Mouse (Mus musculus) layer of hippocampus, postnatal 25 days (tissue): ENCODE data around the gene Adamts16. TPM values are rescaled to one million over a fixed set of nuclear protein-coding genes. Genes with fewer than 3 reads are reported as not detected.

ENCODE experiments used
- DNase-seq, 2 experiments: peaks; one replicate each; pipeline ENCODE4 v3.0.0; 2022; ENCODE audit warnings: mixed read lengths in 2 of 2, low spot score in 1 of 2; ENCODE audit errors: extremely low spot score in 1 of 2
- total RNA-seq, 2 experiments: library from RNA; stranded (reverse); gene quantifications; 2 replicates each; pipeline ENCODE4 v1.2.3; 2021

Gene Adamts16
- total RNA-seq, 2 experiments from 2014 or later, result 1.5 to 2.5 TPM

DNA sequence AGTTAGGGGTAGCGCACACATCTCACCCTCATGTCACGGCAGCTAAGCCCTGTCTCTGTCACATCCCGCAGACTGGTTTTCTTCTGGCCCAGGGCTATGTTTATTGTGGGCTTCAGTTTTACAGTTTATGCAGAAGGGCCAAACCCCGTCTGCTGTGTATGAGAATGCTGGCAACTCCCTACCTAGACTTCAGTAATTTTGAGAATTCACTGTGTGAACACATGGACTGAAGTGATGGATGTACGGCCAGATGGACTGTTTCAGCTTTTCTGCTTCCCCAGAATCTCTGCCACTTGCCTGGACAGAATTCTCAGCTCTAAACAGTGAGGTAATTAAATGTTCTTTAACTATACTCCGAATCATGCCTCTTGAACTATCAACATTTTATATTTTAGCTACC, 70.5 kb downstream of the Adamts16 start:
- no peak for DNase-seq

DNA sequence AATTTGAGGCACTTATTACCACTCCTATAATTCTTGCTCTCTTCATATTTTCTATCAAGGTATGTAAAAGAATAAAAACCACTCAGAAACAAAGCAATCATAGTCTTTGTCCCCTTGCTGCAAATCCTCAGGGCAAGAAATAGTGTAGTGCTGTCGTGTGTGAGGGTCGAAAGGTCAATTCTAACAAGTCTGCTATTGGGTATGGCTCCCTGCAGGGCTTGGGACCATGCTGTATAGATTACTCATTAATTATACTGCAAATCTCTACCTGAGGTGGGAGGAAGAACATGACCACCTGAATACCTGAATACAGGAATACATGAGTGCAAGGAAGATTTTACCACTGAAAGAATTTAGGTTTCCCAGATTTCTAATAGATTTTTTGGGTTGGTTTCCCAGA, 72.5 kb downstream of the Adamts16 start:
- no peak for DNase-seq

DNA sequence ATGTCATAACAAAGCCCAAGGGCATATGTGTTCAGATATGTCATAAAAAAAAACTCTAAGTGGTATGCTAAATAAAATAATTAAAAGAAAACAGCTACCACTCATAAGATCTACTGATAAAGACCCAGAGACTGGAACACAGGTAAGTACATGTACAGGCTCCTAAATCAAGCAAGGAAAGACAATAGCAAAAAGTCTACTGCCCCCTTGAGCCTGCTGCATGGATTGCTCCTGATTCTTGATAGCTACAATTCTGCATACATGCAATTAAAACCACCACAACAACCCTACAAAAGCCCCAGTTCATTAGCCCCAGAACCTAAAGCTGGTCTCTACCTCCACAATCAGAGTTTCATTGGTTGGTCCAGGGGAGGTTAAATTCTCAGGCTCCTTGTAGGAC, 74.1 kb downstream of the Adamts16 start:
- peak in 1 of 2 experiments; percentile 39 for DNase-seq

DNA sequence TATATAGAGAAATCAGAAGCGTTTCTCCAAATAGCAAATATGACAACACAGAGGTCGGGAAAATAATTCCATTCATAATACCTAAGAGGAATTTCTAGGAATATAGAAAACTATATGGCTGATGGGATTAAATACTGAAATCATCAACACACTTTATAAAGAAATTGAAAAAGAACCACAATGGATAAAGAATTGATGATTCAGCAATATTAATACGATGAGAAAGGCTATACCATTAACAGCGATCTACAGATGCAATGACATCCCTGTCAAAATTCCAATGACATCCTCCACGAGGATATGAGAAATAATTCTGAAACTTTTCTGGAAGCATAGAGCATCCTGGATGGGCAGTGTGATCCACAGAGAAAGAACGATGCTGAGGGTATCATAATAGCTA, 76.9 kb downstream of the Adamts16 start:
- DNase-seq, result no peak

DNA sequence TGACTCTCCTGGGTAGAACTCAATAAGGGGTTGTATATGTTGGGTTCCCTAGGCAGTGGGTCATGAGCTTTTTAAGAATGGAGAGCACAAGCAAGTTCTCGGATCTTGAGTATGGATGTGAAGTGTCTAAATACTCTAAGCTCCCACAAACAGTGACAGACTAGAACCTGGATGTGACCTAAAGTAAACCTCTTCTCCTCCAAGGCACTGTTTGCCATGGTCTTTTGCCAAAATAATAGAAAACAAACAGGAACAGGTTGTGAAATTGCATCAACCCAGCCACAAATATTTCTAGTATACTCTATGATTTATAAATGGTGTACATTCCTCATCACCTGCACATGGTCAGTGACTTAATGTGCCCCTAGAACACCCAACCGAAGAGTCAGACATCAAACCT, 79.0 kb downstream of the Adamts16 start:
- DNase-seq, result no peak

DNA sequence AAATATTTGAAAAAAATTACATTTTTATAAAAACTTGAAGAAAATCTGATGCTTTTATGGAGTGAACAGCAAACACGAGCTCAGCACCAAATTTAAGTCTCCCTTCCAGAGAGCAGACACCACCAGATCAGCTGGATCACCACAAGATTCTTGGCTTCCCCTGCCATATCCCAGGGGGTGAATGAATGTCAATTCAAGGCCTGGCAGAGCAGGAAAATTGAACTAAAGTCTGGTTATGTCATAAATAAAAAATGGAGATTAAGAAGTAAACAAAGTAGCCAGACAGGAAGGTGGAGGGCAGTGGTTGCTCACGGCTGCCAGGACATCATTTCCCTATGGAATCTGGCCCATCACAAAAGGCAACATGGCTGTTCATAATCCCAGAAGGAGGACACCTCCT, 80.3 kb downstream of the Adamts16 start:
- no peak for DNase-seq

DNA sequence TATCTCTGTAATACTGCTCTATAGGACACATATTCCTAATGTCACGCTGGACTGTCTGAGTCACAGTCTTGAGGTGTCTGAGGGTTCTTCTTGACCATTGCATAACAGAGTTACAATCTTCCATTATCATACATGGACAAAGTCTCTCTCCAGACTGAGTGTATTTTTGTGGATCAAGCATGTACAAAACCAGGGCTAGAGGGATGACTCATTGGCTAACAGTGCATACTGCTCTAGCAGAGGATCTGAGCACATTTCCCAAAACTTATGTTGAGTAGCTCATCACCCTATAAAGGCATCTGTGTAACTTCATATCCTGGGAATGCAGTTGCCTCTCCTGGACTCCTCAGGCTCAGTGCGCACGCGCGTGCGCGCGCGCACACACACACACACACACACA, 81.4 kb downstream of the Adamts16 start:
- no peak for DNase-seq

DNA sequence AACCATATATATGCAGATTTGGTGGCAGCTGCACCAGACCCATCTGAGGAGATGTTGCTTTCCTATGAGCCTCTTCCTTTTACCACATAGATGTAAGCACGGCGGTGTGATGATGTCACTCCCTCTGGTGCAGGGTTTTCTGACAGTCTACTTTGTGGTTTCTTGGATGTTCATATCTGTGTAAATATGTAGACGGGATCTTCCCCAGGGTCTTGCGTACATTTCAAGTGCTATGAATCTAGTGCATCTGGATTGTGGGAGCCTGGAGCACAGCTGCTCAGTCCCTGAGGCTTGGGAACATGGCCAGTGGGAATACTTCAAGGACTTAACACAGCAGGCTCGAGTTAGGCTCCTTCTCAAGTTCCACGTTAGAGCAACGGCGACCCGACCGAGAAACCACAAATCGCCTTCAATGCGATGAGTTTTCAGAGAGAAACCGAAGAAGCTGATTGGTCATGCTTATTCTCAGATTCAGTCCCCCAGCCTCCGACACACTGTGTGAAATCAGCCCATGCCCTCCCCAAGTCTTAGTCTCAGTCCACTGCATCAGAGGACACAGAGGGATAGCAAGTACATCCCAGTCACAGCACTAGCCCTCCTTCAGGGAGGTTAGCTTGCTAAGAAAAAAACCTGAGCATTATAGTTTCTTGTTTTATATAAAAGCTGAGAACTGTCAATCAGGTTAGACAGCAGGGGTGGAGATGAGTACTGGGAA, 95.2 kb downstream of the Adamts16 start:
- DNase-seq, result no peak

DNA sequence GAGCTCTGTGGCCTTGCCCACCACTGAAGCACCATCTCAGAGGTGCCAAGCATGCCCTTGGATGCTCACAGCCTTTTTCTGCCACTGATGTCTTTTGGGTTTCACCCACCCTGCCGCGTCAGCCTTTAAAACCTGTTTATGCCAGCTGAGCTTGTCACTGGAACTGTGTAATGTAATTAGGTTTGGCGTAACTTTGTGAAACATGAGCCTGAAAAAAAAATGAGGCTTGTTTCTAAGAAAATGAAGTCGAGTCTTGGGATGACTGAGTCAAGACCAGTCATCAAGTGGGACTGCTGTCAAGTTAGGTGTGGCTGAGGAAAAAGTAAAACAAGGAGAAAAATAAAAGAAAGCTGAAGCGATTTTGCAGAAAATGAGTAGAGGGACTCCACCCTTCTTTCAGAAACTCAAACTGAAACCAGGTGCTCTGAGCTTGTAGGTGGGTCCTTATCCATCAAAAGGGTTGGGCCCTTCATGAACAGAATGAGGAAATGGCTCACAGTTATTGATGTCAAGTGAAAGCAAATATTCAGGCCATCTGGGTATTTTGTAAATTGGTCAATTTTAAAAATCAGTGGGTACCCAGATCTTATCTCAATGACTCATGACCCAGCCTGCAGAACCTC, 97.1 kb downstream of the Adamts16 start:
- DNase-seq, result no peak

DNA sequence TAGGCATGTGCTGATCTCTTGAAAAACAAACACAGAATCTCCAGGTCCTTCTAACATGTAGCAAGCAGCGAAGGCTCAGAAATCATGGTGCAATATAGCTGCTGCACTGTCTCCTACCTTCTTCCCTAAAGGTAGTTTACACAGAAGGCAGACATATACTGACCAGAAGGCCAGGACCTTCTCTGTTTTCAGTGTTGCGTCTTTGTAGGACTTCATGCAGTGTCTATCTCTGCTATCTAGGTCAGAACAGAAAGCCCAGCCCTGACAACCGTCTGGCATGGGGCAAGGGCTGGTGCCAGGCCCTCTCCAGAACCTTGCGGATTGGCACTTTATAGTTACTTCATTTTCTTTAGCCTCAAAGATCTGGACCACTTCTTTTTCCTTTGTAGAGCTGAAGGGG, 98.9 kb downstream of the Adamts16 start:
- no peak for DNase-seq

DNA sequence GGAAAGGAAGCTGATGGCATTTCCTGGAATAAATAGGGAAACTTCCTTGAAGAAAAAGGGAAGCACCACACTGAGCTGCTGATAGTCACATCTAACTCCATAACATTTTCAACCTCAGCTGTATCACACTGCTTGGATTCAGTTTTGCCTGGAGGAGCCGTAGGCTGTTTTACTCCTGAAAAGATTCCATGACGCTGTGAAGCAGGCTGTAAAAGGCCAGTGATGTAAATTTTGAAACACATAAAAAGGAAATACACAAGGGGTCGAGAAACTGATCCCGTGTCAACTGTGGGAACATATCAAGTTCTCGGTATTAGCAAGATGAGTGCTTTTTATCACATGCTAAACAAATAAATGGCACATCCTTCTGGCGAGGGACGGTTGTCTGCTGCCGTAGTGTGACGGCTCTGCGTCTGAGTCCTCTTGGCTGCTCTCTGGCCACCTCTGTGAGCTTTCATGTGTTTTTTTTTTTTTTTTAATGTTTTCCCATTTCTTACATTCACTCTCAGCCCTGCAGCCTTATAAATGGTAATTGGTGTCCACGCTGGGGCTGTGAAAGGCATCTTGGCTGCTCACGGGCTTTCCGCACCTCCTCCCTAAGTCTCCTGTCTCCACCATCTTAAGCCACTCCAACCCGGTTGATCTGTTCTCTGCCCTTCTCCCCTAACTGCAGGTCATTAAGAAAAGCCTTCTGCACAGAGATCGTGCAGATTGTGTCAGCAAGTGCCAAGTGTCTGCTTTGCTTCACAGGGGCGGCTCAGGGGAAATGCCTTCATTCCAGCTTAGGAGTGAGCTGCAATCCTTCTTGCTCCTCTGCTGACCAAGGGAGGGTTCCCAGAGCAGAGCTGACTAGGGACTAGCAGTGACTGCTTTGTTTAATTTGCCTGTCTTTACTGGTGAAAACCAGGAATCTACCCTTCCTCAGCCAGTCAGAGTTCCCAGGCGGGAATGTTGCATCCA, 101.0 kb downstream of the Adamts16 start:
- no peak for DNase-seq

DNA sequence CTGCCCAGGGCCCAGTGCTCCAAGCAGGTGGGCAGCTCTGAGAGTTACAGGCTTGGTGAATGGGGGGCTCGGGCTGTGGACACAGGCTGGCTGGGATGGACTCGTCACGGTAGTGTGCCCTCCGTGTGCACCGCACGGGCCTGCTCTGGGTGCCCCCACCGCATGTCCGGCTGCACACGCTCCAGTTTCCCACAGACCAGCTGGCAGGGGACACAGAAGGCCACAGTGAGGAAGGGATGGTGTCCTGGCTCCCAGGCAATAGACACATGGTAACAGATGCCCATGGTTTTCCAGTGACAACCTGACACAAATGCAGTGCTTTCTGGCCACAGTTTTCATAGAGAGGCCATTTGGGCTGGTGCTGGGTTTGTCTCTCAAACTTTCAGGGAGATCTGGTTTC, 102.8 kb downstream of the Adamts16 start:
- no peak for DNase-seq

DNA sequence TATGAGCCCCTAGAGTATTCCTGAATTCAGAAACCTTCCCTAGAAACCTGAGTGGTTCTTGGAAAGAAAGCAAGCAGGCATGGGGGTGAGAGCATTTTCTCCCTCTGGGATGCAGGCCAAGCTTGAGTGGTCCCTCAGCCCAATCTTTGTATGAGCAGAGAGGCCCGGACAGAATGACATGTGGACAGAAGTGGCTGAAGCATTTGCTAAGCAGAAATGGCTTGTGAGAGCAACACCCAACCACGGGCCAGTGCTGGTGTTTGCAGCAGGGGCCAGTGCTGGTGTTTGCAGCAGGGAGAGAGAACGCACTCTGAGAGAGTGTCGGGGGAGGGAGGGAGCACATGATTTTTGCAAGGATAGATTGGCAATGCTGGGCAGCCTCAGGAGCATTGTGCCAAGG, 105.2 kb downstream of the Adamts16 start:
- DNase-seq, result no peak

DNA sequence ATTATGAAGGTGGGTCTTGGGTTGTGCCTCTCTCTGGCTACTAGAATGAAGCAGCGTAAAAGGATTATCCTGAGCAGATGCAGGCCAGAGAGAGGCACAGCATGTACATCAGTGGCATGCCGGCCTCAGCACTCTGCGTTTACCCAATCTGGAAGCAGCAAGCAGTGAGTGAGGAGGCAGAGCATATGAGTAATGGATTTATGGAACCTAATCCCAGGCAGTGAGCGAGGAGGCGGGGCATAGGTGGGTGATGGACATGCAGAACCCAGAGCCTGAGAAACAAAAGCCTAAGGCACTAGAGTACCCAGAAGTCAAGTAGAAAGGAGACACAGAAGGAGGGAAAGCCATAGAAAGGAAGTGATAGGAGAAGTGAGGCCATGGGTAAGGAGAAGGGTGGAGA, 107.0 kb downstream of the Adamts16 start:
- DNase-seq, result no peak

DNA sequence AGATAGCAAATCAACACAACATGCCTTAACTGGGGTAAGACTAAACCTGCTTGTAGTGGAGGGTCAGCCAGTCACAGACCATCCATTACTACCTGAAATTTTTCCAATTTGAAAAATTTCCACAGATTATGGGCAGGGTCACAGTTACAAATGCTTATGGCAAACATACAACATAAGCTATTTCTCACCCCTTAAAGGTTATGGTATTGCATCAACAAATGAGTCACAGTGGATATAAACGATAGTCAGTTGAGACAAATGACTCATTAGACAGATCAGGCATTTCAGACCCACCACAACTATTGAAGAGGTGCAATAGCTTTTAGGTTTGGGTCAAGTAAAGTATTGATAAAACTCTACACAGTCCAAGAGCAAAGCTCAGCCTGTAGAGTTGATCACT, 107.7 kb downstream of the Adamts16 start:
- no peak for DNase-seq

DNA sequence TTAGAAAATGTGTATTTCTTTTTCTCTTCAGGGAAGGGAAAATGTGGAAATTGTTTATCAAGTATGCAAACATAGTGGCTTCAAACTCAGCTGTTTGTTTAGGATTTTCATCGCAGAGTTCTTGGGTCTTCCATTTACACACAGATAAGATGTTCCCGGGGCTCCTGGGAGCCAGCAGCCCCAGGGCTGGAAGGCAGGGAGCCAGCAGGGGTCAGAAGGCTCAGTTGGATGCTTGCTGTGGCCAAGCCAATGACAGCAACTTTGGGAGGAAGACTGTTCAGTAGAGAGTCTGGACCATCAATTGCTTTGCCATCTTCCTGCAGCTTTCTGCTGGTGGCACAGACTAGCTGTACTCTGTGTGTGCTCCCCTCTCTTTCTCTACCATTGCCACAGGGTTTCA, 108.4 kb downstream of the Adamts16 start:
- DNase-seq, result no peak

DNA sequence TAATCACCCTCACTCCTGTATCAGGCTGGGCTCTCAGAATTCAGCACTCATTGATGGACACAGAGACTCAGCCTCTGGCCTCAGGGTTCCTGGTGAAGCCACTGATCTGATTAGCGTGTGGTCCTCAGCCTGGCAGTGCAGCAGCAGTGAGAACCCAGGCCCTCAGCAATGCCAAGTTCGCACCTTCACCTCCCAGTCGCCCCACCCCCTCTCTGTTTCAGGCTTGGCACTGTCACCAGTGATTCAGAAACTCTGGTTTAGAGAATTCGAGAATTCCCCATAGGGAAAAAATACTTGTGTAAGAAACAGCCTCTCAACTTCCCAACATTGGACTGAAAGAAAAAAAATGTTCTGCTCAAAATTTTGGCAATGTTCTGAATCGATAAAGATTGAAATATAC, 108.8 kb downstream of the Adamts16 start:
- DNase-seq, result no peak

DNA sequence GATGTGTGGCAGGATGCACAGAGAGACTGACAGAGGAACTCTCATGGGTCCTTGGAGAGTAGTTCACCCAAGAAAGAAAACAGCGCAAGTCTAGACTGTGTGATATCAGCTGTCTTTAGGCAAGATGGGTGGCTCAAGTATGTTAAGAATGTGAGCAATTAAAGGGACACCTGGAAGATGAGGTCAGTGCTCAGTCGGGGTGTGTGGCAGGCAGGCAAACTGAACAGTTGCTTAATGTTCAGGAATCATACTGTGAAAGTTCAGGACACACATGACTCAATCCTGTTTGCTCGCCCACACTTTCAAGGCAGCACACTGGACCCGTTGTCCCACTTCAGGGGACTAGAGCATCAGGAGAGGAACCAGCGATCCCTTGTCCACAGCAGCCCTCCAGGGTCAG, 110.3 kb downstream of the Adamts16 start:
- DNase-seq, result no peak

DNA sequence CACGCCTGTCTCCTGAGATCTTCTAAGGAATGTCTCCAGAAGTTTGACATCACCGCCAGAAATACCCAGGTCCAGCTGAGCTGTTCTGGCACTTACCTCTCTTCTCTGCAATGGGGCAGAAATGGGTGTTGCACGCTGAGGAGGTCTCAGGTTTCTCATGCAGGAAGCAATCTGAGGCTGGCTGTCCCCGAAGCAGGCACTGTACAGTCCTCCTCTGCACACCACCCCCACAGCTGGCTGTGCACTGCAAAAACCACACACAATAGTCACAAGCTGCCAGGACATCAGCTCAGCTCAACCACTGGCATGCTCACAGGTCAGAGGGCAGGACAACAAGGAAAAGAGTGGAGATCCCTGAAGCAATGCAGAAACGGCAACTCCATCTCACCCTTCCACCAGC, 111.6 kb downstream of the Adamts16 start:
- no peak for DNase-seq

DNA sequence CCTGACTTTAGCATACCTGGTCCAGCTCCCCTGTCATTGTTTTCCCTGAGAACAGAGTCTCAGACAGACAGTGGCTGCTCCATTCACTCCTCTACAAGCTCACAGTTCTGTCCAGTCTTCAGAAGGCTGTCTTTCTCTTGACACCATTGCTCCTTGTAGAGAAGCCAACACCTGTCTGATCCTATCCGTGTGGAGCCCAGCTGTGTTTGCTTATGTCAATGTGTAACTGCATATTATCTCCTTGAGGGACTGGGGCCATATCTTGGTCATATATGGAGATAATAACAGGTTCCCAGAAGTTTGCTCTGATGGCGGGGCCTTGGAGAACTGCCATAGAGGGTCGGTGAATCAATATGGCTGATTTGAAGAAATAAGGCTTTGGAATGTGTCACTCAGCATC, 115.4 kb downstream of the Adamts16 start:
- no peak for DNase-seq

DNA sequence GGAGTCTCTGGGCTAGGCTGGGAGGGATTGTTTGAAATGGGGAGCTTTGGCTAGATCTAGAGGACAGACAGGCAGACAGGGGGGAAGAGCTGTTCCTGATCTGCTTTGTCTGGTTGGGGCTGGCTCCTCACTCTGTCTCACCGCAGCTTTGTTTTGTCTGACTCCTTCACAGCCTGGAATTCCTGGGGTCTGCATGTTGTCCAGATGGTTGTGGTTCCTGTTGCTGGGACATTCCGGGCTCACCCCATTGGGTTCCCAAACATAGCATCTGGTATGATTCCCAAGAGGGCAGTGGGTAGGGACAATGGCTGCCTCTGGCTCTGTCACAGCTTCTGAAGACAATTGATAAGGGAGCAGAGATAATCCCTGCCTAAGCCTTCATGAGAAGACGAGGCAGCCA, 117.0 kb downstream of the Adamts16 start:
- DNase-seq, result no peak
